8 mouse cellular contexts compared by ENCODE assay signal in the genomic region with DNA sequence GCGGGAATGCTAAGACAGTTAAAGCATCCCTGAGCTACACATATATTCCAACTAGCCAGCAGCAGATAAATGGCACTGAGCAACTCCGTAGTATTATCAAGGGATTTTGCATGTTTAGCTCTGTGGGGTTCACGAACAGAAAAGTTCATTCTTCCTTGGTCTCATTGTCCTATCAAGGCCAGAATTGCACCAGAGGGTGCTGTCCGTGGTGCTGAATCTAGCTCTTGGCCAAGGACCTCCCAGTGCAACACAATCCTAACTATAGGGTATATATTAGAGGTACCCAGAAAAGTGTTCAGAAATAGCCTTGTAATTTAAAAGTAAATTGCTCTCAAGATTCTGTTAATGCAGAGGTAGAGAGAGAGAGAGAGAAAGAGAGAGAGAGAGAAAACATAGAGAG.
A peak's percentile ranks its signal among the peaks of the same experiment; 100 is the strongest.
DNase-seq lines count a peak whose midpoint lies in the region; ATAC-seq and TF ChIP-seq lines count a peak whose summit lies in the region.

No protein-coding gene starts in this region.

- H3K27ac ChIP-seq in hindbrain, embryonic 14.5 days = no peak overlapping the region
- H3K27ac ChIP-seq in hindbrain, embryonic 13.5 days = no peak overlapping the region
- H3K27ac ChIP-seq in MEL (ENCODE audit: control insufficient read depth, low read depth, low read length) = no peak overlapping the region
- no peak overlapping the region for H3K27ac ChIP-seq in liver, embryonic 13.5 days

- TF ChIP-seq CTCF in MEL (IDR thresholded peaks at IDR 0.05 in 2 of 3, conservative IDR thresholded peaks at IDR 0.05 in 1 of 3; ENCODE audit: control insufficient read depth in 1 of 3, insufficient read depth in 1 of 3, low read depth in 2 of 3, low read length in 3 of 3, poor library complexity in 1 of 3, severe bottlenecking in 1 of 3) = no peak

- 35% methylated on average over 4 of the region's 4 CpGs for WGBS in hindbrain, embryonic 14.5 days
- 39% methylated on average over 4 of the region's 4 CpGs for WGBS in hindbrain, embryonic 13.5 days
- WGBS in liver, embryonic 13.5 days (ENCODE audit: insufficient replicate concordance) = 25% methylated on average over 4 of the region's 4 CpGs

- peak; percentile 72 for DNase-seq in hindbrain, embryonic 14.5 days (ENCODE audit: low spot score)
- DNase-seq in MEL (ENCODE audit: low read depth, low spot score) = peak; percentile 65
- peak; percentile 3 for DNase-seq in liver, embryonic 13.5 days
- peak; percentile 85 for DNase-seq in testis, postnatal 10 days (ENCODE audit: low spot score)
- DNase-seq in cerebellum, postnatal 36 days = no peak
- no peak for DNase-seq in spleen, postnatal 36 days (ENCODE audit: low spot score in 2 of 2)

- ATAC-seq in hindbrain, embryonic 14.5 days (ENCODE audit: low FRiP score) = no peak
- no peak for ATAC-seq in hindbrain, embryonic 13.5 days (ENCODE audit: low FRiP score)
- peak; percentile 83 for ATAC-seq in common myeloid progenitor, adult 5-6 weeks (replicated peaks; ENCODE audit: low read depth, poor library complexity, severe bottlenecking)
- no peak for ATAC-seq in liver, embryonic 13.5 days (ENCODE audit: low read depth)

- no peaks in the 10 kb centered on the region for H3K36me3 ChIP-seq in hindbrain, embryonic 14.5 days (replicated peaks; ENCODE audit: control insufficient read depth, insufficient read depth)
- H3K36me3 ChIP-seq in hindbrain, embryonic 13.5 days = no peaks in the 10 kb centered on the region
- H3K36me3 ChIP-seq in MEL (ENCODE audit: control insufficient read depth in 1 of 2, insufficient read depth in 2 of 2, low read length in 2 of 2) = no peaks in the 10 kb centered on the region
- H3K36me3 ChIP-seq in liver, embryonic 13.5 days = no peaks in the 10 kb centered on the region

- H3K9me3 ChIP-seq in hindbrain, embryonic 14.5 days (ENCODE audit: control insufficient read depth, low read length) = no peaks in the 10 kb centered on the region
- H3K9me3 ChIP-seq in hindbrain, embryonic 13.5 days = no peaks in the 10 kb centered on the region
- no peaks in the 10 kb centered on the region for H3K9me3 ChIP-seq in MEL (replicated peaks; ENCODE audit: insufficient read depth, low read length)
- no peaks in the 10 kb centered on the region for H3K9me3 ChIP-seq in liver, embryonic 13.5 days (replicated peaks)

- H3K79me2 ChIP-seq in MEL (ENCODE audit: control insufficient read depth, insufficient read depth, low read length, poor library complexity) = no peaks in the 10 kb centered on the region

- no peak overlapping the region for H3K4me2 ChIP-seq in hindbrain, embryonic 14.5 days (replicated peaks)
- H3K4me2 ChIP-seq in hindbrain, embryonic 13.5 days = no peak overlapping the region
- no peak overlapping the region for H3K4me2 ChIP-seq in liver, embryonic 13.5 days

- no peak for TF ChIP-seq POLR2A in MEL (IDR thresholded peaks at IDR 0.05; ENCODE audit: control insufficient read depth in 1 of 2, insufficient read depth in 1 of 2, low read depth in 1 of 2, low read length in 2 of 2, poor library complexity in 1 of 2)

- H3K9ac ChIP-seq in hindbrain, embryonic 14.5 days = no peak overlapping the region
- H3K9ac ChIP-seq in hindbrain, embryonic 13.5 days = no peak overlapping the region
- H3K9ac ChIP-seq in MEL (ENCODE audit: control insufficient read depth, low read depth, low read length, poor library complexity, severe bottlenecking) = no peak overlapping the region
- H3K9ac ChIP-seq in liver, embryonic 13.5 days = no peak overlapping the region

- no peak for TF ChIP-seq RAD21 in MEL (IDR thresholded peaks at IDR 0.05; ENCODE audit: low read depth, low read length)

- TF ChIP-seq EP300 in MEL (IDR thresholded peaks at IDR 0.05; ENCODE audit: low read depth in 1 of 2, low read length in 2 of 2) = no peak

- H3K4me3 ChIP-seq in hindbrain, embryonic 14.5 days (replicated peaks; ENCODE audit: low read length) = no peak overlapping the region
- no peak overlapping the region for H3K4me3 ChIP-seq in hindbrain, embryonic 13.5 days
- no peak overlapping the region for H3K4me3 ChIP-seq in MEL (ENCODE audit: control insufficient read depth in 1 of 2, insufficient read depth in 1 of 2, low read depth in 2 of 2, low read length in 2 of 2)
- no peak overlapping the region for H3K4me3 ChIP-seq in liver, embryonic 13.5 days (replicated peaks)

- no peaks in the 10 kb centered on the region for H3K4me1 ChIP-seq in hindbrain, embryonic 14.5 days (replicated peaks; ENCODE audit: control insufficient read depth, insufficient read depth, low read length)
- no peaks in the 10 kb centered on the region for H3K4me1 ChIP-seq in hindbrain, embryonic 13.5 days (replicated peaks)
- H3K4me1 ChIP-seq in MEL (ENCODE audit: control insufficient read depth in 1 of 2, insufficient read depth in 2 of 2, low read length in 2 of 2) = no peaks in the 10 kb centered on the region
- no peaks in the 10 kb centered on the region for H3K4me1 ChIP-seq in liver, embryonic 13.5 days (replicated peaks)

- H3K27me3 ChIP-seq in hindbrain, embryonic 14.5 days (ENCODE audit: control insufficient read depth, insufficient read depth, low read length) = no peaks in the 10 kb centered on the region
- no peaks in the 10 kb centered on the region for H3K27me3 ChIP-seq in hindbrain, embryonic 13.5 days
- H3K27me3 ChIP-seq in MEL (ENCODE audit: control insufficient read depth in 1 of 2, insufficient read depth in 2 of 2, low read length in 2 of 2) = no peaks in the 10 kb centered on the region
- no peaks in the 10 kb centered on the region for H3K27me3 ChIP-seq in liver, embryonic 13.5 days

TF ChIP-seq in MEL, 35 proteins besides CTCF, POLR2A, EP300 and RAD21:
- TF ChIP-seq GATA1 (IDR thresholded peaks at IDR 0.05; ENCODE audit: low read depth, low read length) = no peak
- TF ChIP-seq ELF1 (IDR thresholded peaks at IDR 0.05; ENCODE audit: low read depth, low read length) = no peak
- no peak for TF ChIP-seq MAX (IDR thresholded peaks at IDR 0.05; ENCODE audit: low read length)
- TF ChIP-seq SIN3A (IDR thresholded peaks at IDR 0.05; ENCODE audit: low read length) = no peak
- no peak for TF ChIP-seq MXI1 (IDR thresholded peaks at IDR 0.05; ENCODE audit: low read depth, low read length)
- no peak for TF ChIP-seq UBTF (IDR thresholded peaks at IDR 0.05; ENCODE audit: borderline replicate concordance, insufficient read depth, low read depth, low read length)
- TF ChIP-seq ETS1 (IDR thresholded peaks at IDR 0.05; ENCODE audit: low read depth, low read length) = no peak
- TF ChIP-seq TAL1 (IDR thresholded peaks at IDR 0.05; ENCODE audit: low read length) = no peak
- no peak for TF ChIP-seq JUND (IDR thresholded peaks at IDR 0.05; ENCODE audit: low read depth, low read length)
- TF ChIP-seq POLR2AphosphoS5 (IDR thresholded peaks at IDR 0.05; ENCODE audit: borderline replicate concordance, low read depth, low read length) = no peak
- TF ChIP-seq RCOR1 (IDR thresholded peaks at IDR 0.05; ENCODE audit: low read depth, low read length) = no peak
- TF ChIP-seq TBP (IDR thresholded peaks at IDR 0.05; ENCODE audit: low read depth, low read length) = no peak
- no peak for TF ChIP-seq CHD1 (IDR thresholded peaks at IDR 0.05; ENCODE audit: low read depth, low read length)
- no peak for TF ChIP-seq CHD2 (IDR thresholded peaks at IDR 0.05; ENCODE audit: low read length)
- TF ChIP-seq SMC3 (IDR thresholded peaks at IDR 0.05; ENCODE audit: low read depth, low read length) = no peak
- no peak for TF ChIP-seq HCFC1 (IDR thresholded peaks at IDR 0.05; ENCODE audit: low read depth, low read length)
- no peak for TF ChIP-seq MYC (IDR thresholded peaks at IDR 0.05; ENCODE audit: low read depth, low read length)
- no peak for TF ChIP-seq ZKSCAN1 (IDR thresholded peaks at IDR 0.05; ENCODE audit: low read depth, low read length)
- no peak for TF ChIP-seq BHLHE40 (IDR thresholded peaks at IDR 0.05; ENCODE audit: borderline replicate concordance, low read depth, low read length)

Comparison
In these comparisons a context has a peak if more than half of its experiments do, and no peak if none do; other contexts are left out.
1. DNase-seq: peak in hindbrain, embryonic 14.5 days (single experiment), MEL (single experiment), liver, embryonic 13.5 days (single experiment) and testis, postnatal 10 days (single experiment); none in cerebellum, postnatal 36 days (0 of 2) and spleen, postnatal 36 days (0 of 2).